Mouse (Mus musculus) lung, adult 2 months (tissue): ENCODE measurements around the gene Myo16.

Experiments used
- CTCF ChIP-seq: fragments of 200-500 bp; IDR thresholded peaks from 2 replicates; pipeline ENCODE4 v1.5.1; 2011; ENCODE audit warnings: mild to moderate bottlenecking, low read length, control low read depth; ENCODE audit not compliant: insufficient read depth
- POLR2A ChIP-seq: fragments of 200-500 bp; IDR thresholded peaks from 2 replicates; pipeline ENCODE4 v1.6.1; 2011; ENCODE audit warnings: low read depth, mild to moderate bottlenecking, control low read depth, low read length, borderline replicate concordance; ENCODE audit errors: extremely low read depth

DNA sequence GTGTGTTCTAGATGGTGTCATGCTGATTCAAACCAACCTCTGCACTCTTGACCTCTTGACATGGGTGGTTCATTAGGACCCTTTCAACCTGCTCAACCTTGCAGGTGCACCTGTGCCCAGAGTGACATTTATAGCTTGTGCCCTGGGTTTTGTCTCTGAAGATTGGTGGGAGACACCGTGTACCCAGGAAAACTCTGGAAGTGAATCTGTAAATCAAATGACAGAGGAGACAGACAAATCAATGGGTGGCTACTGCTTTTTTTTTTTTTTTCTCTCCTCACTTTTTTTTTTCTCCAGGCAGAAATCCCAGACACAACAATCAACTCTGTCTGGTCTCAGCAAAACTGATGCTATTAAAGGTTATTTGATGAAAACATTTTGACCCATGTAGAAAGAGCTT is 329.2 kb downstream of the Myo16 start:
- TF ChIP-seq CTCF (no peak), POLR2A (no peak)
